Mouse (Mus musculus) small intestine, adult 2 months (tissue): ENCODE data around the gene Lcp1.

Experiments used
- CTCF ChIP-seq: fragments of 200-500 bp; IDR thresholded peaks from 2 replicates; pipeline ENCODE4 v1.5.1; 2012; ENCODE audit warnings: low read depth, mild to moderate bottlenecking, control low read depth, inconsistent platforms, low read length, moderate library complexity, mixed read lengths; ENCODE audit not compliant: insufficient replicate concordance, insufficient read length; ENCODE audit errors: extremely low read depth
- POLR2A ChIP-seq: fragments of 200-500 bp; IDR thresholded peaks from 2 replicates; pipeline ENCODE4 v1.6.1; 2012; ENCODE audit warnings: low read depth, mild to moderate bottlenecking, control low read depth, inconsistent platforms, low read length, moderate library complexity

GRCm38 (mm10) chr14:75189031-75189430, 58.1 kb downstream of the Lcp1 start:
- TF ChIP-seq POLR2A, result no peak
- no peak for TF ChIP-seq CTCF
